Mouse (Mus musculus) urinary bladder, adult 2 months (tissue): Measurements from ENCODE around the gene Uqcr10. TPM values are rescaled to one million over a fixed set of nuclear protein-coding genes. Genes with fewer than 3 reads are reported as not detected.

Source experiments
- DNase-seq: peaks from one replicate; pipeline ENCODE4 v3.0.0; 2022; ENCODE audit warnings: low spot score
- polyA plus RNA-seq: library from polyadenylated mRNA; depleted of rRNA; stranded (reverse); fragments of >200 nt; gene quantifications from 2 replicates; pipeline ENCODE4 v1.2.3, GENCODE M21; 2012; rRNA removed

Gene Uqcr10
- 1,105 and 1,175 TPM in 2 replicates for polyA plus RNA-seq

DNA sequence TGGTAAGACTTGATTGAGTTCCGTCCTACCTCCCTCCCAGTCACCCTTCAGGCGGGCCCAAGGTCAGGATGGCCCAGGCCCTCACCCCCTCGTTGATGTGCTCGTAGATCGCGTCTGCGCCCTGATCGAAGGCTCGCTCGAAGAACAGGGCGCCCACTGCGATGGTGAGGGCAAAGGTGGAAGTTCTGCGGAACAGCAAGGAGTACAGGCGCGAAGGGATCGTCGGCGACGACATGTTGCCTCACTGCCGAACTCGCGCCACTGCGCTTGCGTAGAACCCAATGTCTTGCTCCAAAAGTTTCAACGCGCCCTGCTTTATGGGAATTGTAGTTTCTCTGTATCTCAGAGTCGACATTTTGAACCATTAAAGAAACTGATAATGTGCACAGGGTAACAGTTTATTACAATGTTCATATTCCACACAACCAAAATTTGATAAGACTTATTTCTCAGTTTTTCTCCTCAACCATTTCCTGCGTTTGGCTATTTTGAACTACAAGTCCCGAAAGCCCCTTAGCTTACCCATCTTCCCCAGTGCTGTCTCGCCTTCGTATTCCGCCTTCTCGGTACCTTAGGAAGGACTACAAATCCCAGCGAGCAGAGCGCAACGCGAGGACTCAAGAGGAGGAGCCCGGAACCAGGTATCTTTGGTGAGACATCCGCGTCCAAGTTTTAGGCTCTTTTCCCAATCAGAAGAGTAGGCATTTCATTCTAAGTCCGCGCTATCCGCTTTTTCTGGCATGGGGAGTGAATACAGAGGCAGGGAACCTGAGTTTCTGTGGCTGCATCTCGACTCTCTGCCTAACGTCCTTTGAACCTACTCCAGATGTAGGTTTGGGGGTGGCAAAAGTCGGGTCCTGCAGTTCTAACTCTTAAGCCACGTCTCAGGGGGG lies at the start of gene Uqcr10, which contains the start of gene Zmat5:
Gene Uqcr10 (minus strand): TSS at position 271 of the 893 bp plus-strand sequence.
Gene Zmat5 (plus strand): TSS at position 607 of the 893 bp plus-strand sequence.
- DNase-seq: peak; percentile 91

DNA sequence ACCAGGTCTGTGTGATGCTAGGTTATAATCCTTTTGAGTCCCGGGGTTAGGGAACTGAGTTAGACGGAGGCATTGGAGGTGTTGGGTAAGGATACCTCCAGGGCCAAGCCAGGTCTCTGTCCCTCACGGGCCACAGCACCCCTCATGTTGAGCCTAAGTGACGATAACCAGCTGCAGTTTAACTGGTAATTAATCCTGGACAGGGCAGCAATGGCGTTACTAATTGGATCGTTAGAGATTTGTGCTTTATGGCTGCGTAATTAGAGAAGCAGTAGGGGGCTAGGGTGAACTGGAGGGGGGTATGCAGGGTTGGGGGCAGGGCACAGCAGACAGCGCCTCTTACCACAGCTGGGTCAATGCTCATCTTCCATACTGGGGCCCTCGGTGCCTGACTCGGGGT lies 48.7 kb upstream of the Uqcr10 start:
- no peak for DNase-seq

DNA sequence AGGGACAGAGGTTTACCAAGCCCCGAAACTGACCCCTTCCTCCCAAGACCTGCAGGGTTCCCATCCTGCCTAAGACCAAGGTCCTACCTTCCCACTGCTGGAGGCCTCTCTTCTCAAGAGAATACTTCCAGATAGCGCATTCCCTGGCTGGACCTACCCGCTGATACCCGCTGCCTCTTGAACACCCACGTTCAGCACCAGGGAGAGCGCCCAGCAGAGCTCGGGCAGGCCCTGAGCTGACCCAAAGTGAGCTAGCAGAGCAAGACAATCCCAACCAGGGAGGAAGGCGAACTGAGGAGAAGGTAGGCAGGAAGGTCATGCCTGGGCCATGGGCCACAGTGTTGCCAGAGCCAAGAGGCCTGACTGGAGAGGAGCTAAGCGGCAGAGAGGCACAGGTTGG lies 46.1 kb upstream of the Uqcr10 start:
- peak; percentile 47 for DNase-seq

DNA sequence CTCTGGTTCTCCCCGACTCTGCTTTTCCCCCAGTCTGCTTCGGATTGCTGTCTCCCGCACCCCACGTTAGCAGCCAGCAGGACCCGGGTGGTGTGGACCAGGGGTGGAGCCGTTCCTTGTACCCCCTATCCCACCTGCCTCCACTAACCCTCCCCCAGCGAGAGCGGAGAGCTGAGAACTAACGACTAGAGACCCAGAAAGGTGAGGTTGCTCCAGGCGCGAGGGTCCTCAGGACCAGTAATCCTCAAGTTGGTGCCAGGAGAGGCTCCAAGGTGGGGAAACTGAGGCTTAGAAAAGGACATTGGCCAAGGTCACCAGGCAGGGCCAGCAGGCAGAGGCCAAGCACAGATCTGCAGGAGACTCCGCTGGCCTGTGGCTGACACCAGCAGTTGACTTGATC lies 43.1 kb upstream of the Uqcr10 start:
- no peak for DNase-seq

GRCm38 (mm10) chr11:4746733-4747132 lies 42.6 kb upstream of the Uqcr10 start, which contains the start of gene Cabp7:
Gene Cabp7, minus strand, starts transcription at chr11:4746778.
- DNase-seq: no peak

- no peak for DNase-seq
Measured at GRCm38 (mm10) chr11:4745969-4746368, 41.8 kb upstream of the Uqcr10 start.

GRCm38 (mm10) chr11:4744691-4745090 lies 40.5 kb upstream of the Uqcr10 start:
- no peak for DNase-seq

DNA sequence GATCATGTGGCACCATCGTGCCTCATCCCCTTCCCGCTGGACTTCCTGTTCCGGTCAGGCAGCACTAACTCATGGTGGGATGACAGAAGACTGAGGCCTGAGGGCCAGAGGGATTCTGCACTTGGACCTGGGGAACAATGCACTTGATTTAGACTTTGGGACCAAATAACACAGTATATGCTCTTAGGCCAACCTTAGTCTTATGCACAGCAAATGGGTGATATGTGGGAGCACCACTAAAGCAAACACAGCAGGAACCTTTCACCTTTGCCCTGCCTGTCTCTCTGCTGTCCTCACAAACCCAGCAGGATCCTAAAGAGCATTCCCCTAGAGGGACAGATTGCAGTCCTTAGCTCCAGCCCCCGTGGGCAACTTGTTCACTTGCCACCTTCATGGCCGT lies 36.6 kb upstream of the Uqcr10 start:
- DNase-seq: no peak

DNA sequence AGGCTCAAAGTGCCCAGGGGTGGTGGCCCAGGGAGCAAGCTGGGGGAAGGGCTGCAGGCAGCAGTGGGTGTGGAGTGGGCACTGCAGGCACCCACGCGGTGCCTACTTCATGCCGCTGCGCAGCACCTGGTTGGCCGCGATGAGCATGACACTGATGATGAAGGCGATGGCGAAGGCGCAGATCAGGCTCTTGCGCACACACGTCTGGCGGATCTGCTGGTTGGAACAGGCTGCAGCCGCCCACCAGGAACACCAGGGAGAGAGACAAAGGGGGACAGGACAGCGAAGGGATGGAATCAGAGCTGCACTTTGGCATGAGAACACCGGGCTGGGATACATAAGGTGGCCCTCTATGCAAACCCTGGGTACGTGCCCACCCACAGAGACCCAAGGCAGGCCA lies 34.6 kb upstream of the Uqcr10 start:
- DNase-seq: no peak

GRCm38 (mm10) chr11:4737682-4738081 lies 33.5 kb upstream of the Uqcr10 start:
- DNase-seq: no peak

- DNase-seq: no peak
Measured at GRCm38 (mm10) chr11:4736355-4736754, 32.2 kb upstream of the Uqcr10 start.

DNA sequence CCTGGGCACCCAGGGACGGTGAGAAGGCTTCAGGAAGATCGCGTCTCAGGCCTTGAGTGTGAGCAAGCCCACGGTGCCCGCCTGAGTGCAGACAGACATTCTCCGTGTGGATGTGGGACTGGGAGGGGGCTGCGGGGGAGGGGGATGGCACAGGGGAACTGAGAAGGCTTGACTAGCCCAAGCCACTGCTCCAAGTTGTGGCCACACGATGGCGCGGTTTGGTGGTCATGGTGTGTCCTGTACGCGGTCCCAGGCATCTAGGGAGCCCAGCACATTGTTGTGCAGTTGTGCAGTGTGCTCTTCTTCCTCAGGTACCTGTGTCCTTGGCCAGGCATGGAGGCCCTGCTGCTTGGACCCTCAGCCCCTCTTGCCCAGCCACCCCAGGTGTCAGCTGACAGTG lies 30.0 kb upstream of the Uqcr10 start:
- DNase-seq: no peak

GRCm38 (mm10) chr11:4731781-4732180 lies 27.6 kb upstream of the Uqcr10 start:
- no peak for DNase-seq

GRCm38 (mm10) chr11:4730913-4731312 lies 26.8 kb upstream of the Uqcr10 start:
- no peak for DNase-seq

DNA sequence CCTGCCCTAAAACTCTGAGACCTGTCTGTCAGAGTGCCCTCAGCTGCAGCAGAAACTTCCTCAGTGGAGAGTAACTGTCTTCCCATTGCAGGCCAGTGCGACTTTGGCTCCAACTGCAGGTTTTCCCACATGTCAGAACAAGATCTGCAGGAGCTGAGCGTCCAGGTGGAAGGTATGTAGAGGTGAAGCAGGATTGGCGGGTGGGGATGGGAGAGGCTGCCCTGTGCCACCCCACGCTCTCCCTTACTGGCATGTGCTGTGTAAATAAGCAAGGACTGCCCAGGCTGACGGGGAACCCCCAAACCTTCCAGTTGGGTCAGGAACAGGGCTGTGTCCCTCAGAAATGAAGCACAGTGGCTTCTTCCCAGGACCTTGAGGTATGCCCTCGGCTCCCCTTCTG lies 26.0 kb upstream of the Uqcr10 start:
- DNase-seq: no peak

- no peak for DNase-seq
Measured at GRCm38 (mm10) chr11:4729603-4730002, 25.5 kb upstream of the Uqcr10 start.

GRCm38 (mm10) chr11:4721728-4722127 lies 17.6 kb upstream of the Uqcr10 start:
- no peak for DNase-seq

- DNase-seq: no peak
Measured at GRCm38 (mm10) chr11:4720900-4721580, 16.9 kb upstream of the Uqcr10 start.

- no peak for DNase-seq
Measured at GRCm38 (mm10) chr11:4720393-4720792, 16.3 kb upstream of the Uqcr10 start.

DNA sequence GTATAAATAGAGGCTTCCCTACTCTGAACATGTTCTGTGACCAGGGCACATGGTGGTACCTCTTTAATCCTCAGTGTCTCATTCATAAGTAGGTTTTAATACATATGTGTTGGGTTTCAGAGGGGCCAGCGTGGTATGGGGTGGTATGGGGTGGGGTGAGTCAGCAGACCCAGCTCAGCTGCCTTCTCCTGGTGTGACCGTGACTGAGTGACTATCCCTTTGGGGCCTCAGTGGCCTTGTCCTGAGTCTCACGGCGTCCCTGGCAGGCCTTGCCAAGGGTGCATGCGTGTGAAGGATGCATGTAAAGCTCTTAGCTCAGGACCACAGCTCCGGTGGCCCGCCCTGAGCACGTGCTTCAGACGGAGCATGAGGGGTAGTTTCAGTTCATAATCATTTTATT lies 15.8 kb upstream of the Uqcr10 start:
- no peak for DNase-seq

GRCm38 (mm10) chr11:4718548-4718947 lies 14.4 kb upstream of the Uqcr10 start:
- DNase-seq: no peak

- DNase-seq: no peak
Measured at GRCm38 (mm10) chr11:4716530-4717236, 12.5 kb upstream of the Uqcr10 start.
